Mouse (Mus musculus) gastrocnemius, adult 2 months (tissue): ENCODE measurements at regions not wholly inside any gene's neighbourhood (a gene's known extent, or its start where the extent isn't known, plus 50 kb on each side); places are given as distances from the start of the nearest gene placed in this dataset.

Source experiments
- DNase-seq: peaks from one replicate; pipeline ENCODE4 v3.0.0; 2022
- H3K27ac ChIP-seq: fragments of 200-600 bp; 2 replicates; pipeline ENCODE4 v1.8.1; 2022; ENCODE audit warnings: mild to moderate bottlenecking
- H3K4me3 ChIP-seq: fragments of 200-600 bp; 2 replicates; pipeline ENCODE4 v1.8.1; 2022; ENCODE audit warnings: mild to moderate bottlenecking, moderate library complexity
- CTCF ChIP-seq: fragments of 200-600 bp; IDR thresholded peaks from 2 replicates; pipeline ENCODE4 v1.8.1; 2022; ENCODE audit warnings: antibody characterized with exemption, mild to moderate bottlenecking, moderate library complexity
- intact Hi-C: fragments of 180-260 bp; cut with DNase I; formaldehyde crosslinking; loops from one replicate; pipeline ENCODE4 v1.15.1; 2025

GRCm38 (mm10) chr2:45219851-45220250, 102.7 kb upstream of the Zeb2 start:
- Histone ChIP-seq H3K27ac (no peak overlapping the region), H3K4me3 (no peak overlapping the region)
- TF ChIP-seq CTCF = no peak
- DNase-seq = no peak
- intact Hi-C loops = no loop called here

- no peak overlapping the region for H3K4me3 ChIP-seq
- TF ChIP-seq CTCF = no peak
- no peak overlapping the region for H3K27ac ChIP-seq
- no peak for DNase-seq
- intact Hi-C loops = no loop called here
Observed at GRCm38 (mm10) chr2:45212833-45213232, 95.6 kb upstream of the Zeb2 start.

GRCm38 (mm10) chr2:45208526-45208925, 91.3 kb upstream of the Zeb2 start:
- no peak for TF ChIP-seq CTCF
- Histone ChIP-seq H3K4me3 (no peak overlapping the region), H3K27ac (no peak overlapping the region)
- no peak for DNase-seq
- intact Hi-C loops = no loop called here

DNA sequence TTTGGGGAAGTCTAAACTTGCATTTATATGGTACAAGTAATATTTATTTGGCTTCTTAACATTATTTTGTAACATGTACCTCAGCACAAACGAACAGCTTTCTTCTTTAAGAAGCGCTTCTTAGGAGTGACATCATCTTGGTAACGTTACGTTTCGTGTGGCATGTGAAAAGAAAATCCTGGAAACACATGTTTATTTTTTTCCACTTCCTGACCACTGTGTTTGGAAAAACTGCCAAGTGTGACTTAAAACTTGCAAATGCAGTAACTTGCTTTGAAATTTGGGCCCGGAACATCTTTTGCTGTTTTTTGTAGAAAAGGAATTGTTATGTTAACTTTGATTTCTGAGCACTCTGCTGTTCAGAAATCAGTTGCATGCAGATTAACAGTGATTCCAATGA, 88.6 kb upstream of the Zeb2 start:
- TF ChIP-seq CTCF = no peak

GRCm38 (mm10) chr2:45205211-45205610, 88.0 kb upstream of the Zeb2 start:
- intact Hi-C loops = no loop called here
- H3K4me3 ChIP-seq = no peak overlapping the region
- H3K27ac ChIP-seq = no peak overlapping the region
- no peak for DNase-seq
- no peak for TF ChIP-seq CTCF

More for the DNA sequence above, 88.6 kb upstream of the Zeb2 start:
- DNase-seq = no peak
- intact Hi-C loops = no loop called here
- H3K4me3 ChIP-seq = no peak overlapping the region
- no peak overlapping the region for H3K27ac ChIP-seq

GRCm38 (mm10) chr2:45197955-45198631, 80.9 kb upstream of the Zeb2 start:
- no peak for DNase-seq
- Histone ChIP-seq H3K27ac (peak overlapping the region; percentile 31; the same call in 1 of the 2 replicates), H3K4me3 (no peak overlapping the region)
- intact Hi-C loops = loop anchor here (5.0 kb wide), 1 partner anchor 79 kb away; no protein-coding TSS in a partner anchor
- TF ChIP-seq CTCF = no peak

GRCm38 (mm10) chr2:45197342-45197741, 80.1 kb upstream of the Zeb2 start:
- intact Hi-C loops = loop anchor here (5.0 kb wide), 1 partner anchor 80 kb away; no protein-coding TSS in a partner anchor
- TF ChIP-seq CTCF = no peak

DNA sequence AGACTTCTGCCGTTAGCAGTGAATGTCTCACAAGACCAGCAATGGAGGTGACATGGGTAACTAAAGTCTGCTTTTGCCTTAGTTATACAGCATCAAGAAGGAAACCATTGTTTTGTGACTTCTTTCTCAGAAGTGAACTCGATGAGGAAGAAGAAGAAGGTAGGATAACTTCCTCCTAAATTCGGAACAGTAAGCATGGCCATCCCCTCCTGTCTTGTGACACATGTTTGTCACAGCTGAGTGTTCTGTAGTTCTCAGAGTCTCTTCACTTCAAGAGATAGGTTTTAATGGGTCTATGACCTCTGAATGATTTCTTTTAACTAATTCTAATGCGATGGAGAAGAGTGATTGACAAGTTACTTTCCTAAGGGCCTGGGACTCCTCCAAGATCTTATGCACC, 79.3 kb upstream of the Zeb2 start:
- no peak for DNase-seq
- H3K4me3 ChIP-seq = no peak overlapping the region
- TF ChIP-seq CTCF = no peak
- intact Hi-C loops = loop anchor here (5.0 kb wide), 1 partner anchor 81 kb away; no protein-coding TSS in a partner anchor
- H3K27ac ChIP-seq = peak overlapping the region; percentile 57

More at GRCm38 (mm10) chr2:45197342-45197741, 80.1 kb upstream of the Zeb2 start:
- Histone ChIP-seq H3K4me3 (no peak overlapping the region), H3K27ac (peak overlapping the region; percentile 57)
- no peak for DNase-seq

DNA sequence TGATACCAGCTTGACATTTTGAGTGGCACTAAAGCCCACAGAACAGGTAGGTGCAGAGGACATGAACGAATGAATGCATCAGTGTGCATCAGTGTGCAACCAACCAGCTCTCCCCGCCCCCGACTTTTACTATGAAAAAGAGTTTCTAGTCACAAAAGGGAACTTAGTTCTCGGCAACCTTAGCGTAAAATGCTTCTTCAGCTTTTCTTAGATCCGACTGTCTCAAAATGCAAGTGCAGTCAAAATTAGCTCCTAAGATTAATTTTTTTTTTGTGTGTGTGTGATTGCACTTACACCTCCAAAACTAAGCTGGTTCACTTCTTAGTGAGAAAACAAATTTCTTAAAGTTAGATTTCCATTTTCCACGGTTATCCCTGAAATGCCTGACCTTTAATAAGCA, 77.1 kb upstream of the Zeb2 start:
- intact Hi-C loops = no loop called here
- Histone ChIP-seq H3K4me3 (no peak overlapping the region), H3K27ac (no peak overlapping the region)
- no peak for DNase-seq
- TF ChIP-seq CTCF = no peak

GRCm38 (mm10) chr2:45185621-45185999, 68.4 kb upstream of the Zeb2 start:
- DNase-seq = no peak
- Histone ChIP-seq H3K4me3 (no peak overlapping the region), H3K27ac (no peak overlapping the region)
- intact Hi-C loops = no loop called here
- TF ChIP-seq CTCF = no peak

- intact Hi-C loops = no loop called here
- peak overlapping the region; percentile 55 for H3K4me3 ChIP-seq
- TF ChIP-seq CTCF = no peak
- no peak for DNase-seq
- H3K27ac ChIP-seq = no peak overlapping the region; the same call in 1 of the 2 replicates
Observed at GRCm38 (mm10) chr2:45184704-45185620, 67.8 kb upstream of the Zeb2 start.

GRCm38 (mm10) chr2:45184149-45184548, 67.0 kb upstream of the Zeb2 start:
- Histone ChIP-seq H3K27ac (no peak overlapping the region), H3K4me3 (no peak overlapping the region)
- DNase-seq = no peak
- TF ChIP-seq CTCF = no peak
- intact Hi-C loops = no loop called here

DNA sequence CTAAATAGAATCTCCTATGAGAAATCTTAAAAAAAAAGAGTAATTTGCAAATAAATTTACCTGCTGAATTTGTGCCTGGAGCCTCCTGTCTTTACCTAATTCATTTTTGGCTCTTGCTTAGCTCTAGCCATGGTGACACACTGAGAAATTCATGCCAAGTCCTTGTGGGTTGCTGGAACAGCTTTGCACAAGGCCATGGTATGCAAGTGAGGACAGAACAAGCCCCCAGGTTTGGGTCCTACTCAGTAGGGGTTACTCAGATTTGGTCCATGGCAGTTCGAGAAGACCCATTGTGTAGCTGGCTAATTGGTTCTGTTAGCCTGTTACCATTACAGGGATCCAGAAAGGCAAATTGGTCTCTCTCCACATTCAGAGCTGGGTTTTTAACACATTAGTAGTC, 65.7 kb upstream of the Zeb2 start:
- no peak for DNase-seq
- intact Hi-C loops = no loop called here
- no peak overlapping the region for H3K27ac ChIP-seq
- H3K4me3 ChIP-seq = no peak overlapping the region
- TF ChIP-seq CTCF = no peak
